In the genomic region with DNA sequence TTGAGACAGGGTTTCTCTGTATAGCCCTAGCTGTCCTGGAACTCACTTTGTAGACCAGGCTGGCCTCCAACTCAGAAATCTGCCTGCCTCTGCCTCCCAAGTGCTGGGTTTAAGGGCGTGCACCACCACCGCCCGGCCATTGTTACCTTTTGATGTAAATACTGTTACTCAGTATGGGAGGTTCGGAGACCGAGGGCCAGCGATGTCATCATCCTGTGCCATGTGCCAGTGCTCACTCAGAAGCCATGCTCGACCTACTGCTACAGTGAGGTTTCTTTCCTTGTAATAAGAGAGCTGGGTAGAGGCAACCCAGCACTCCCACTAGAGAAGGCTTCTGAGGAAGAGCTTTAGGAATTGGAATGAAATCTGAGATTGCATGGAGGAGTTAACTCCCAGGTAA, we compare ENCODE assay signal across 16 mouse cellular contexts.
DNase-seq lines count a peak whose midpoint lies in the region; ATAC-seq and TF ChIP-seq lines count a peak whose summit lies in the region.
"Had no signal": no experiment of that assay in that cellular context is flagged by ENCODE, and none has a peak within 500 bp of the region (broad histone marks: within the 10 kb centered on the region; RNA-seq: fewer than 3 reads in every experiment).

No protein-coding gene starts in this region.

- no peaks in the 10 kb centered on the region for H3K36me3 ChIP-seq in kidney, postnatal 0 days (ENCODE audit: insufficient read depth, low read length)
- no peaks in the 10 kb centered on the region for H3K36me3 ChIP-seq in midbrain, postnatal 0 days (ENCODE audit: insufficient read depth, low read length)
- H3K36me3 ChIP-seq: forebrain, embryonic 15.5 days; intestine, embryonic 15.5 days; midbrain, embryonic 13.5 days; stomach, embryonic 15.5 days had no signal

- TF ChIP-seq CTCF in kidney, postnatal 0 days (IDR thresholded peaks at IDR 0.05; ENCODE audit: low read depth) = no peak
- no peak for TF ChIP-seq CTCF in bone marrow, adult 2 months (IDR thresholded peaks at IDR 0.05; ENCODE audit: control insufficient read depth, insufficient read depth, low read length)
- TF ChIP-seq CTCF in midbrain, postnatal 0 days (IDR thresholded peaks at IDR 0.05) = no peak

- ATAC-seq in kidney, postnatal 0 days (replicated peaks; ENCODE audit: low FRiP score, low read depth) = no peak
- ATAC-seq in midbrain, postnatal 0 days (ENCODE audit: low FRiP score) = no peak
- ATAC-seq: forebrain, embryonic 15.5 days; intestine, embryonic 15.5 days; midbrain, embryonic 13.5 days; Patski had no signal

- H3K27ac ChIP-seq in kidney, postnatal 0 days = no peak overlapping the region
- peak overlapping the region; percentile 18 for H3K27ac ChIP-seq in bone marrow, adult 2 months (ENCODE audit: control insufficient read depth, insufficient read depth, low read depth, low read length, poor library complexity)
- H3K27ac ChIP-seq in midbrain, postnatal 0 days (ENCODE audit: low read depth, low read length) = no peak overlapping the region
- H3K27ac ChIP-seq: forebrain, embryonic 15.5 days; intestine, embryonic 15.5 days; midbrain, embryonic 13.5 days; stomach, embryonic 15.5 days had no signal

- H3K4me3 ChIP-seq in kidney, postnatal 0 days (replicated peaks; ENCODE audit: low read depth, low read length) = no peak overlapping the region
- no peak overlapping the region for H3K4me3 ChIP-seq in bone marrow, adult 2 months (replicated peaks; ENCODE audit: control insufficient read depth, low read depth, low read length)
- H3K4me3 ChIP-seq in midbrain, postnatal 0 days (ENCODE audit: low read depth, low read length) = no peak overlapping the region
- H3K4me3 ChIP-seq: forebrain, embryonic 15.5 days; intestine, embryonic 15.5 days; midbrain, embryonic 13.5 days; myocyte; stomach, embryonic 15.5 days had no signal

- no peak for TF ChIP-seq POLR2A in bone marrow, adult 2 months (IDR thresholded peaks at IDR 0.05; ENCODE audit: borderline replicate concordance, control insufficient read depth, low read depth, low read length)

- H3K9me3 ChIP-seq in kidney, postnatal 0 days (replicated peaks; ENCODE audit: low read length) = no peaks in the 10 kb centered on the region
- H3K9me3 ChIP-seq in midbrain, postnatal 0 days (ENCODE audit: low read length) = no peaks in the 10 kb centered on the region
- H3K9me3 ChIP-seq: forebrain, embryonic 15.5 days; intestine, embryonic 15.5 days; midbrain, embryonic 13.5 days; stomach, embryonic 15.5 days had no signal

- WGBS in kidney, postnatal 0 days = 85% methylated on average over 7 of the region's 7 CpGs
- 79% methylated on average over 7 of the region's 7 CpGs for WGBS in bone marrow, adult 2 months
- WGBS in midbrain, postnatal 0 days = 92% methylated on average over 7 of the region's 7 CpGs

- H3K4me2 ChIP-seq in kidney, postnatal 0 days (ENCODE audit: low read length) = no peak overlapping the region
- no peak overlapping the region for H3K4me2 ChIP-seq in midbrain, postnatal 0 days (ENCODE audit: low read depth, low read length, poor library complexity, severe bottlenecking)
- H3K4me2 ChIP-seq: forebrain, embryonic 15.5 days; intestine, embryonic 15.5 days; midbrain, embryonic 13.5 days; stomach, embryonic 15.5 days had no signal

- no peaks in the 10 kb centered on the region for H3K4me1 ChIP-seq in kidney, postnatal 0 days (replicated peaks; ENCODE audit: insufficient read depth, low read length)
- peaks cover 9% of the 10 kb centered on the region for H3K4me1 ChIP-seq in bone marrow, adult 2 months (ENCODE audit: control insufficient read depth, insufficient read depth, low read length)
- H3K4me1 ChIP-seq in midbrain, postnatal 0 days (ENCODE audit: insufficient read depth, low read length) = no peaks in the 10 kb centered on the region
- H3K4me1 ChIP-seq: forebrain, embryonic 15.5 days; stomach, embryonic 15.5 days had no signal

- no peaks in the 10 kb centered on the region for H3K27me3 ChIP-seq in kidney, postnatal 0 days (ENCODE audit: insufficient read depth, low read length)
- no peaks in the 10 kb centered on the region for H3K27me3 ChIP-seq in midbrain, postnatal 0 days (ENCODE audit: insufficient read depth, low read length)
- H3K27me3 ChIP-seq: forebrain, embryonic 15.5 days; intestine, embryonic 15.5 days; midbrain, embryonic 13.5 days; Patski; stomach, embryonic 15.5 days had no signal

- no peak overlapping the region for H3K9ac ChIP-seq in kidney, postnatal 0 days (ENCODE audit: low read depth, low read length)
- no peak overlapping the region for H3K9ac ChIP-seq in midbrain, postnatal 0 days (replicated peaks; ENCODE audit: low read length, poor library complexity, severe bottlenecking)
- H3K9ac ChIP-seq: forebrain, embryonic 15.5 days; intestine, embryonic 15.5 days; midbrain, embryonic 13.5 days; stomach, embryonic 15.5 days had no signal

- peak; percentile 38 for DNase-seq in kidney, postnatal 0 days (ENCODE audit: low spot score)
- DNase-seq in kidney, postnatal 4 days = no peak
- DNase-seq in ES-CJ7 (ENCODE audit: low read depth, low spot score) (peak; percentile 30), liver (no peak)
- peak; percentile 22 for DNase-seq in thymus, postnatal 0 days (ENCODE audit: low spot score)
- DNase-seq in urinary bladder, postnatal 25 days (ENCODE audit: low spot score) = no peak
- DNase-seq in midbrain, postnatal 0 days (ENCODE audit: low spot score) = no peak
- DNase-seq: cerebellum, postnatal 14 days; right cerebral cortex, adult 18-20 months had no signal

Comparison
In these comparisons a context has a peak if more than half of its experiments do, and no peak if none do; other contexts are left out.
1. DNase-seq: peak in kidney, postnatal 0 days (single experiment), ES-CJ7 (single experiment) and thymus, postnatal 0 days (single experiment); none in kidney, postnatal 4 days (0 of 2), liver (single experiment), urinary bladder, postnatal 25 days (single experiment) and midbrain, postnatal 0 days (single experiment).